ENCODE assay signal across 21 mouse cellular contexts in the genomic region with DNA sequence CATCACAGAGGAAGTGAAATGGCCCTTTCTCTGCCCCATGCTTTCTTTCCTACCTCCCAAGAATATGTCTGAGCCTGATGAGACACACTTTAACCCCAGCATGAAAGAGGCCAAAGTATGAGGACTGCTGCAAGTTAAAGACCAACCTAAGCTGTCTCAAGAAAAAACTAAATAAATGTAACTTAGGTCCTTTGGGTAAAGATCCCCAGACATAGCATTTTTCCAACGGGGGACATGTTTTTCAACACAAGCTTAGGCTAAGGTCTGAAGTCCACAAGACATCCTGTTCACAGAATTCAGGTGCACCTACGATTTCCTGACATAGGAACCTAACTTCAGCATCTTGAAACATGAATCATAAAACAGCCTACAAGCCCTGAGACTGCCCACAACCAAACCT.
"Had no signal": no experiment of that assay in that cellular context is flagged by ENCODE, and none has a peak within 500 bp of the region (broad histone marks: within the 10 kb centered on the region; RNA-seq: fewer than 3 reads in every experiment).

No protein-coding gene starts in this region.

- ATAC-seq: hindbrain, postnatal 0 days; inflammation-experienced regulatory T-cells, adult 6 months; liver, embryonic 12.5 days; midbrain, embryonic 15.5 days had no signal

- H3K9me3 ChIP-seq: limb, embryonic 12.5 days; limb, embryonic 15.5 days; liver, embryonic 12.5 days; midbrain, embryonic 12.5 days; midbrain, embryonic 15.5 days; neural tube, embryonic 12.5 days; neural tube, embryonic 15.5 days had no signal

- DNase-seq: kidney, adult 18-20 months; kidney, postnatal 14 days; left cerebral cortex, postnatal 4 days; lung, adult 2 months; lung, postnatal 14 days; lung, postnatal 4 days; right cerebral cortex, adult 18-20 months; right cerebral cortex, postnatal 14 days; right cerebral cortex, postnatal 4 days; thymus, adult 18-20 months; thymus, postnatal 36 days had no signal

- H3K27ac ChIP-seq: hindbrain, postnatal 0 days; limb, embryonic 12.5 days; limb, embryonic 15.5 days; midbrain, embryonic 12.5 days; midbrain, embryonic 15.5 days; neural tube, embryonic 12.5 days; neural tube, embryonic 15.5 days; stomach, postnatal 0 days had no signal

- H3K4me3 ChIP-seq: limb, embryonic 12.5 days; limb, embryonic 15.5 days; liver, embryonic 12.5 days; midbrain, embryonic 12.5 days; midbrain, embryonic 15.5 days; neural tube, embryonic 12.5 days; neural tube, embryonic 15.5 days had no signal

- H3K27me3 ChIP-seq: limb, embryonic 12.5 days; limb, embryonic 15.5 days; midbrain, embryonic 15.5 days; neural tube, embryonic 12.5 days; neural tube, embryonic 15.5 days had no signal

- H3K9ac ChIP-seq: limb, embryonic 12.5 days; limb, embryonic 15.5 days; liver, embryonic 12.5 days; midbrain, embryonic 12.5 days; midbrain, embryonic 15.5 days; neural tube, embryonic 12.5 days; neural tube, embryonic 15.5 days had no signal

- H3K4me2 ChIP-seq: limb, embryonic 12.5 days; limb, embryonic 15.5 days; liver, embryonic 12.5 days; midbrain, embryonic 12.5 days; midbrain, embryonic 15.5 days; neural tube, embryonic 12.5 days; neural tube, embryonic 15.5 days had no signal
